Mouse (Mus musculus) liver, postnatal 0 days (tissue): ENCODE results near the gene Bsnd.

ENCODE experiments used
- CTCF ChIP-seq: sonication (generic); IDR thresholded peaks from 2 replicates; pipeline ENCODE4 v1.5.1; 2016; ENCODE audit warnings: antibody characterized with exemption, low read depth
- EP300 ChIP-seq: IDR thresholded peaks from 2 replicates; pipeline ENCODE4 v1.6.1; 2016; ENCODE audit warnings: antibody characterized with exemption, low read depth, mild to moderate bottlenecking

- no peak for TF ChIP-seq CTCF
- no peak for TF ChIP-seq EP300
These were observed 32.9 kb upstream of the Bsnd start for GRCm38 (mm10) chr4:106525001-106525400.
